In the genomic region with DNA sequence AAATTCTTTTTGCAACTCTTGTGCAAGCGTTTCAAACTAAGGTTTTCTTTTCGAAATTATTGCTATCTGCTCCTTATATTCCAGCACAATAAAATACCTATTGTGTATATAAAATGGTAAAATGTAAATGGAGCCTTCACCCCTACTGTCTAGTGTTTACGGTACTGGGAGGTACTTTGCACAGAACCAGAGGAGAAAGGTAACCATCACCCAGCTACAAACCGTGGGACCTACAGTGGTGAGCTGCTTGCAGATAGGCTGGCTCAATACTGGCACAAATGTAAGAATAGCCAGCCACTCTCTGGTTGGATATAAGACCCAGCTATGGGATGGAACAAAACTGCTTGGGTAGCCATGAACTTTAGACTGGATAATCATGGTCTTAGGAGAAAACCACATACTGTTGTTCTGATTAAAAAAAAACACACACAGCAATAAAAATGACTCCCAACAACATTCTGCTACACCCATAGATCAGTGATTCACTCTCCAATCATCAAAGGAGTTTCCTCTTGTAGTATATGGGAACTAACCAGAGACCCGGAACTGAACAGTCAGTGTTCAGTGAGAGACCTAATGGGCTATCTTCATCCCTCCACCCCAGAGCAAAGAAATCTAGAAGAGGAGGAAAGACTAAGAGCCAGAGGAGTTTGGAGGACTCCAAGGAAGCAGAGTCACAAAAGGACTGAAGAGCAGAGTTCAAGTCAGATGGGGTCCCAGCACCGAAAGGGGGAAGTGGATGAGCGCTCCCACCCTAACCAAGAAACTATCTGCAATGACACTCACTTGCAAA, we compare ENCODE assay signal across 8 mouse cellular contexts. TPM values are rescaled to one million over a fixed set of nuclear protein-coding genes. Genes with fewer than 3 reads are reported as not detected.
A peak's percentile ranks its signal among the peaks of the same experiment; 100 is the strongest.
DNase-seq lines count a peak whose midpoint lies in the region; ATAC-seq and TF ChIP-seq lines count a peak whose summit lies in the region.

No protein-coding gene starts in this region.

- peak; percentile 7 for DNase-seq in cerebellum, adult 11-12 months
- no peak for DNase-seq in cerebellum, adult 11 months
- DNase-seq in urinary bladder, postnatal 14 days (ENCODE audit: low spot score) = no peak
- no peak for DNase-seq in frontal cortex, postnatal 10 days (ENCODE audit: low spot score in 2 of 2)
- no peak for DNase-seq in right cerebral cortex, postnatal 25 days

- no peaks in the 10 kb centered on the region for H3K27me3 ChIP-seq in C2C12 (ENCODE audit: control insufficient read depth, insufficient read depth, insufficient read length)
- H3K27me3 ChIP-seq in forebrain, embryonic 15.5 days = no peaks in the 10 kb centered on the region
- H3K27me3 ChIP-seq in liver, embryonic 15.5 days = no peaks in the 10 kb centered on the region

- peak overlapping the region; percentile 52 for H3K4me2 ChIP-seq in forebrain, embryonic 15.5 days (replicated peaks)
- peak overlapping the region; percentile 73 for H3K4me2 ChIP-seq in liver, embryonic 15.5 days

- no peak overlapping the region for H3K27ac ChIP-seq in forebrain, embryonic 15.5 days (replicated peaks)
- no peak overlapping the region for H3K27ac ChIP-seq in liver, embryonic 15.5 days (replicated peaks)

- WGBS in forebrain, embryonic 15.5 days = 64% methylated on average over 7 of the region's 7 CpGs
- WGBS in liver, embryonic 15.5 days (ENCODE audit: insufficient replicate concordance) = 49% methylated on average over 7 of the region's 7 CpGs

- H3K4me3 ChIP-seq in C2C12 (ENCODE audit: insufficient read depth, poor library complexity, severe bottlenecking) = peak overlapping the region; percentile 93
- peak overlapping the region; percentile 91 for H3K4me3 ChIP-seq in forebrain, embryonic 15.5 days
- H3K4me3 ChIP-seq in liver, embryonic 15.5 days (replicated peaks) = peak overlapping the region; percentile 90

- H3K36me3 ChIP-seq in C2C12 (ENCODE audit: control insufficient read depth, insufficient read depth) = peaks cover 3% of the 10 kb centered on the region
- no peaks in the 10 kb centered on the region for H3K36me3 ChIP-seq in forebrain, embryonic 15.5 days
- 0 out of 2 replicates have a peak, but pooled peaks cover 4% of the 10 kb centered on the region for H3K36me3 ChIP-seq in liver, embryonic 15.5 days (replicated peaks)

- ATAC-seq in forebrain, embryonic 15.5 days (replicated peaks) = peak; percentile 46
- ATAC-seq in liver, embryonic 15.5 days (ENCODE audit: insufficient read depth) = no peak

- no peak for TF ChIP-seq CTCF in C2C12 (IDR thresholded peaks at IDR 0.05; ENCODE audit: control insufficient read depth, insufficient read depth, insufficient read length)

- no peaks in the 10 kb centered on the region for H3K9me3 ChIP-seq in forebrain, embryonic 15.5 days
- no peaks in the 10 kb centered on the region for H3K9me3 ChIP-seq in liver, embryonic 15.5 days (replicated peaks)

- H3K79me3 ChIP-seq in C2C12 (ENCODE audit: low read depth) = peaks cover 40% of the 10 kb centered on the region

- H3K9ac ChIP-seq in forebrain, embryonic 15.5 days (replicated peaks) = 0 out of 2 replicates have a peak overlapping the region, but pooled peaks have one; percentile 32
- peak overlapping the region; percentile 92; the same call in 1 of the 2 replicates for H3K9ac ChIP-seq in liver, embryonic 15.5 days

- peaks cover 29% of the 10 kb centered on the region for H3K4me1 ChIP-seq in forebrain, embryonic 15.5 days
- H3K4me1 ChIP-seq in liver, embryonic 15.5 days (replicated peaks) = peaks cover 16% of the 10 kb centered on the region

- peak overlapping the region; percentile 37 for H3ac ChIP-seq in C2C12 (ENCODE audit: control insufficient read depth, insufficient read length, low read depth)

- H3K79me2 ChIP-seq in C2C12 (ENCODE audit: control insufficient read depth, insufficient read depth) = peaks cover 43% of the 10 kb centered on the region

TF ChIP-seq in C2C12, 6 proteins besides CTCF, POLR2A, EP300 and RAD21:
- TF ChIP-seq MAX (IDR thresholded peaks at IDR 0.05) (no peak), MYOG (IDR thresholded peaks at IDR 0.05; ENCODE audit: control insufficient read depth, extremely low read depth, insufficient read length) (no peak), MYOD1 (IDR thresholded peaks at IDR 0.05; ENCODE audit: control insufficient read depth, insufficient read length, low read depth) (no peak), FOSL1 (IDR thresholded peaks at IDR 0.05; ENCODE audit: insufficient read depth, low read length, poor library complexity, severe bottlenecking) (no peak), CEBPB (IDR thresholded peaks at IDR 0.05; ENCODE audit: low read depth) (no peak), USF1 (IDR thresholded peaks at IDR 0.05; ENCODE audit: low read depth) (no peak)

RNA-seq across cellular contexts. Expression of gene Vps4b, which starts 0.7 kb away (rescaled TPM):
- 16.8 TPM for polyA plus RNA-seq in C2C12 (2012; fragmentation: generic; extraction: Trizol)
- 44.8 and 49.0 TPM in 2 replicates for polyA plus RNA-seq in forebrain, embryonic 15.5 days (2015; fragmentation: Nextera tagmentation; extraction: Ambion mirVana)
- 18.3 and 21.3 TPM in 2 replicates for polyA plus RNA-seq in liver, embryonic 15.5 days (2015; fragmentation: Nextera tagmentation; extraction: Ambion mirVana)

RNA-seq across cellular contexts. Expression of gene Kdsr, which starts 37.7 kb away (rescaled TPM):
- 13.9 TPM for polyA plus RNA-seq in C2C12 (2012; fragmentation: generic; extraction: Trizol)
- 13.0 and 14.4 TPM in 2 replicates for polyA plus RNA-seq in forebrain, embryonic 15.5 days (2015; fragmentation: Nextera tagmentation; extraction: Ambion mirVana)
- 3.0 and 3.7 TPM in 2 replicates for polyA plus RNA-seq in liver, embryonic 15.5 days (2015; fragmentation: Nextera tagmentation; extraction: Ambion mirVana)
